Mouse (Mus musculus) heart, embryonic 11.5 days (tissue): ENCODE results near the gene Gdf15. TPM values are rescaled to one million over a fixed set of nuclear protein-coding genes. Genes with fewer than 3 reads are reported as not detected.

Experiments
- ATAC-seq: fragments of 200-750 bp; cut with Nextera tagmentation; replicated peaks from 2 replicates; pipeline ENCODE4 v1.8.0; 2017; ENCODE audit warnings: moderate library complexity; ENCODE audit not compliant: insufficient number of reproducible peaks, low FRiP score, low TSS enrichment
- H3K27ac ChIP-seq: fragments of 300-500 bp; sonication (generic); 2 replicates; pipeline ENCODE4 v1.5.1; 2014; ENCODE audit warnings: mild to moderate bottlenecking, low read depth, low read length
- H3K27me3 ChIP-seq: fragments of 300-500 bp; sonication (generic); 2 replicates; pipeline ENCODE4 v1.6.1; 2014; ENCODE audit warnings: mild to moderate bottlenecking, low read length, mixed read lengths; ENCODE audit not compliant: control insufficient read depth, insufficient read depth
- H3K36me3 ChIP-seq: fragments of 300-500 bp; sonication (generic); 2 replicates; pipeline ENCODE4 v1.6.1; 2014; ENCODE audit warnings: mild to moderate bottlenecking, low read length, moderate library complexity, mixed read lengths; ENCODE audit not compliant: control insufficient read depth, insufficient read depth
- H3K4me1 ChIP-seq: fragments of 300-500 bp; sonication (generic); 2 replicates; pipeline ENCODE4 v1.6.1; 2014; ENCODE audit warnings: low read length; ENCODE audit not compliant: control insufficient read depth, insufficient read depth
- H3K4me2 ChIP-seq: fragments of 300-500 bp; sonication (generic); 2 replicates; pipeline ENCODE4 v1.6.1; 2014; ENCODE audit warnings: mild to moderate bottlenecking, moderate library complexity
- H3K4me3 ChIP-seq: fragments of 300-500 bp; sonication (generic); 2 replicates; pipeline ENCODE4 v1.5.1; 2014; ENCODE audit warnings: low read depth, low read length
- H3K9ac ChIP-seq: fragments of 300-500 bp; sonication (generic); 2 replicates; pipeline ENCODE4 v1.6.1; 2014; ENCODE audit warnings: mild to moderate bottlenecking, low read depth, low read length, moderate library complexity
- H3K9me3 ChIP-seq: fragments of 300-500 bp; sonication (generic); replicated peaks from 2 replicates; pipeline ENCODE4 v1.6.1; 2016; ENCODE audit warnings: low read length; ENCODE audit not compliant: control insufficient read depth
- WGBS: fragments of 180-500 bp; shearing (Covaris S2); extraction: QIAGEN DNeasy Blood & Tissue Kit; methylation state at CpG from one replicate; pipeline ENCODE4 v1.1.7; 2014; ENCODE audit not compliant: insufficient replicate concordance; 5-methylcytosine and 5-hydroxymethylcytosine counted together
- polyA plus RNA-seq: library from polyadenylated mRNA; unstranded; fragments of >200 nt; fragmentation: Nextera tagmentation; extraction: Ambion mirVana; gene quantifications from 2 replicates; pipeline ENCODE4 v1.2.1, GENCODE M21; 2014

Gdf15 gene
- polyA plus RNA-seq, 1 experiment from 2014 or later: 0.26 TPM

GRCm38 (mm10) chr8:70584606-70585257, 47.5 kb downstream of the Gdf15 start:
- no peaks in the 10 kb centered on the region for H3K4me1 ChIP-seq
- 87% methylated on average over 9 of the region's 9 CpGs for WGBS
- H3K27me3 ChIP-seq: no peaks in the 10 kb centered on the region
- H3K4me2 ChIP-seq: no peak overlapping the region
- H3K27ac ChIP-seq: no peak overlapping the region
- H3K9me3 ChIP-seq: no peaks in the 10 kb centered on the region
- no peak overlapping the region for H3K4me3 ChIP-seq
- ATAC-seq: no peak
- H3K9ac ChIP-seq: no peak overlapping the region
- H3K36me3 ChIP-seq: peaks cover 41% of the 10 kb centered on the region

- Histone ChIP-seq H3K9ac (no peak overlapping the region), H3K4me3 (no peak overlapping the region), H3K4me2 (no peak overlapping the region), H3K4me1 (no peaks in the 10 kb centered on the region), H3K36me3 (peaks cover 41% of the 10 kb centered on the region), H3K27ac (no peak overlapping the region), H3K27me3 (no peaks in the 10 kb centered on the region), H3K9me3 (no peaks in the 10 kb centered on the region)
- ATAC-seq: no peak
- 90% methylated on average over 18 of the region's 18 CpGs for WGBS
These were observed 48.5 kb downstream of the Gdf15 start for GRCm38 (mm10) chr8:70583476-70584387.

Other genes starting within 250 kb of the Gdf15 start
- 11.6 and 13.5 TPM in 2 replicates for gene Crtc1, start 192.9 kb downstream of the Gdf15 start, polyA plus RNA-seq
- 9.2 and 10.1 TPM in 2 replicates for gene Klhl26, start 155.5 kb downstream of the Gdf15 start, polyA plus RNA-seq
- gene Tmem59l, start 145.1 kb downstream of the Gdf15 start, polyA plus RNA-seq: 0.44 and 0.86 TPM in 2 replicates
- gene Crlf1, start 139.3 kb downstream of the Gdf15 start, polyA plus RNA-seq: 0.80 and 3.8 TPM in 2 replicates
- 109 and 124 TPM in 2 replicates for gene Rex1bd, start 125.7 kb downstream of the Gdf15 start, polyA plus RNA-seq
- 798 and 827 TPM in 2 replicates for gene Uba52, start 121.7 kb downstream of the Gdf15 start, polyA plus RNA-seq
- gene Fkbp8, start 104.7 kb downstream of the Gdf15 start, polyA plus RNA-seq: 202 and 212 TPM in 2 replicates
- gene Kxd1, start 104.5 kb downstream of the Gdf15 start, polyA plus RNA-seq: 67.3 and 68.1 TPM in 2 replicates
- gene Ell, start 93.0 kb downstream of the Gdf15 start, polyA plus RNA-seq: 14.1 and 14.7 TPM in 2 replicates
- gene Isyna1, start 38.1 kb downstream of the Gdf15 start, polyA plus RNA-seq: 86.0 and 95.3 TPM in 2 replicates
- 72.5 and 78.9 TPM in 2 replicates for gene Ssbp4, start 23.6 kb downstream of the Gdf15 start, polyA plus RNA-seq
- gene Lrrc25, start 16.3 kb downstream of the Gdf15 start, polyA plus RNA-seq: 0.19 and 0.59 TPM in 2 replicates
- 38.9 and 41.6 TPM in 2 replicates for gene Pgpep1, start 27.9 kb upstream of the Gdf15 start, polyA plus RNA-seq
- gene Lsm4, start 40.8 kb upstream of the Gdf15 start, polyA plus RNA-seq: 296 and 308 TPM in 2 replicates
- 97.8 and 102 TPM in 2 replicates for gene Jund, start 66.5 kb upstream of the Gdf15 start, polyA plus RNA-seq
- gene Iqcn, start 71.0 kb upstream of the Gdf15 start, polyA plus RNA-seq: not detected in 2 replicates
- gene Gm3336, start 86.1 kb upstream of the Gdf15 start, polyA plus RNA-seq: not detected in 2 replicates
- not detected in 2 replicates for gene Pde4c, start 91.3 kb upstream of the Gdf15 start, polyA plus RNA-seq
- 16.2 and 21.3 TPM in 2 replicates for gene Rab3a, start 122.2 kb upstream of the Gdf15 start, polyA plus RNA-seq
- gene Mpv17l2, start 128.5 kb upstream of the Gdf15 start, polyA plus RNA-seq: 42.5 and 42.6 TPM in 2 replicates
- gene Pik3r2, start 144.3 kb upstream of the Gdf15 start, polyA plus RNA-seq: 21.5 and 23.1 TPM in 2 replicates
- gene Mast3, start 172.6 kb upstream of the Gdf15 start, polyA plus RNA-seq: 7.8 and 8.5 TPM in 2 replicates
- gene Il12rb1, start 176.0 kb upstream of the Gdf15 start, polyA plus RNA-seq: 0.07 TPM in 1 of 2 replicates, not detected in the other
- gene Arrdc2, start 207.3 kb upstream of the Gdf15 start, polyA plus RNA-seq: 2.4 and 3.2 TPM in 2 replicates
- 0.55 and 1.1 TPM in 2 replicates for gene Kcnn1, start 230.8 kb upstream of the Gdf15 start, polyA plus RNA-seq
- gene Ccdc124, start 241.5 kb upstream of the Gdf15 start, polyA plus RNA-seq: 102 and 109 TPM in 2 replicates